Mouse (Mus musculus) thymus, adult 2 months (tissue): ENCODE data around the gene Trim27. TPM values are rescaled to one million over a fixed set of nuclear protein-coding genes. Genes with fewer than 3 reads are reported as not detected.

Experiments used
- DNase-seq: peaks from one replicate; pipeline ENCODE4 v3.0.0; 2021
- H3K27ac ChIP-seq: fragments of 200-500 bp; 2 replicates; pipeline ENCODE4 v1.5.1; 2012; ENCODE audit warnings: low read length, control low read depth; ENCODE audit not compliant: control insufficient read depth, insufficient read depth
- H3K27me3 ChIP-seq: fragments of 200-500 bp; 2 replicates; pipeline ENCODE4 v1.6.1; 2012; ENCODE audit warnings: mild to moderate bottlenecking, low read length, moderate library complexity, mixed read lengths; ENCODE audit not compliant: control insufficient read depth, insufficient read depth
- H3K36me3 ChIP-seq: fragments of 200-500 bp; 2 replicates; pipeline ENCODE4 v1.6.1; 2012; ENCODE audit warnings: mild to moderate bottlenecking, low read length, moderate library complexity; ENCODE audit not compliant: control insufficient read depth, insufficient read depth
- H3K4me1 ChIP-seq: fragments of 200-500 bp; replicated peaks from 2 replicates; pipeline ENCODE4 v1.6.1; 2012; ENCODE audit warnings: low read length; ENCODE audit not compliant: control insufficient read depth, insufficient read depth
- H3K4me3 ChIP-seq: fragments of 200-500 bp; 2 replicates; pipeline ENCODE4 v1.5.1; 2012; ENCODE audit warnings: mild to moderate bottlenecking, low read length, control low read depth, moderate library complexity; ENCODE audit not compliant: control insufficient read depth, insufficient read depth
- CTCF ChIP-seq: fragments of 200-500 bp; IDR thresholded peaks from 2 replicates; pipeline ENCODE4 v1.5.1; 2012; ENCODE audit warnings: mild to moderate bottlenecking, control low read depth, low read length, moderate library complexity, borderline replicate concordance; ENCODE audit not compliant: control insufficient read depth, poor library complexity, insufficient read depth; ENCODE audit errors: extremely low read depth
- POLR2A ChIP-seq: fragments of 200-500 bp; IDR thresholded peaks from 2 replicates; pipeline ENCODE4 v1.6.1; 2012; ENCODE audit warnings: mild to moderate bottlenecking, low read length, control low read depth, moderate library complexity; ENCODE audit not compliant: control insufficient read depth, poor library complexity, insufficient read depth; ENCODE audit errors: extremely low read depth
- WGBS: fragments of 180-500 bp; shearing (Covaris S2); methylation state at CpG from one replicate; pipeline ENCODE4 v1.1.7; 2018; 5-methylcytosine and 5-hydroxymethylcytosine counted together
- polyA plus RNA-seq: library from polyadenylated mRNA; depleted of rRNA; stranded (reverse); fragments of >200 nt; gene quantifications from 2 replicates; pipeline ENCODE4 v1.2.3, GENCODE M21; 2012; rRNA removed

Gene Trim27
- polyA plus RNA-seq, 1 experiment: 131 TPM

- no peak overlapping the region for H3K27ac ChIP-seq
- H3K4me1 ChIP-seq: peaks cover 3% of the 10 kb centered on the region; the same call in 1 of the 2 replicates
- 62% methylated on average over 5 of the region's 5 CpGs for WGBS
- H3K4me3 ChIP-seq: no peak overlapping the region
- no peak for DNase-seq
- H3K36me3 ChIP-seq: no peaks in the 10 kb centered on the region
- peaks cover 3% of the 10 kb centered on the region; the same call in 1 of the 2 replicates for H3K27me3 ChIP-seq
- no peak for TF ChIP-seq POLR2A
- no peak for TF ChIP-seq CTCF
Observed at GRCm38 (mm10) chr13:21244089-21244488, 64.8 kb downstream of the Trim27 start.

Other genes starting within 250 kb of the Trim27 start
- gene Olfr1370, start 104.5 kb upstream of the Trim27 start, polyA plus RNA-seq: 0.11 TPM in 1 of 2 replicates, not detected in the other
- gene Olfr1369-ps1, start 68.0 kb upstream of the Trim27 start, polyA plus RNA-seq: not detected in 2 replicates
- gene Olfr263, start 49.8 kb upstream of the Trim27 start, polyA plus RNA-seq: not detected in 2 replicates
- not detected in 2 replicates for gene Olfr1368, start 33.6 kb upstream of the Trim27 start, polyA plus RNA-seq
- not detected in 2 replicates for gene Gpx5, start 113.3 kb downstream of the Trim27 start, polyA plus RNA-seq
- gene Gpx6, start 132.7 kb downstream of the Trim27 start, polyA plus RNA-seq: 0.36 and 0.38 TPM in 2 replicates
- not detected in 2 replicates for gene Olfr1367, start 167.5 kb downstream of the Trim27 start, polyA plus RNA-seq
- 1.5 and 1.6 TPM in 2 replicates for gene Zscan12, start 183.4 kb downstream of the Trim27 start, polyA plus RNA-seq
- gene Zkscan3, start 223.3 kb downstream of the Trim27 start, polyA plus RNA-seq: 24.8 and 30.4 TPM in 2 replicates